Mouse (Mus musculus): ENCODE results near the gene Sorcs1. TPM values are rescaled to one million over a fixed set of nuclear protein-coding genes. Genes with fewer than 3 reads are reported as not detected.

Sorcs1 gene
- polyA plus RNA-seq, 1 experiment = not detected

GRCm38 (mm10) chr19:50151111-50151510 is 527.3 kb downstream of the Sorcs1 start:
- TF ChIP-seq CTCF (IDR thresholded peaks at IDR 0.05; ENCODE audit: low read depth, low read length) (no peak), POLR2A (IDR thresholded peaks at IDR 0.05; ENCODE audit: insufficient read depth, low read length) (no peak), EP300 (IDR thresholded peaks at IDR 0.05; ENCODE audit: insufficient read depth, low read depth, low read length) (no peak)

GRCm38 (mm10) chr19:50145919-50146318 is 532.5 kb downstream of the Sorcs1 start:
- TF ChIP-seq CTCF (IDR thresholded peaks at IDR 0.05; ENCODE audit: low read depth, low read length) = no peak
- TF ChIP-seq POLR2A (IDR thresholded peaks at IDR 0.05; ENCODE audit: insufficient read depth, low read length) = no peak
- TF ChIP-seq EP300 (IDR thresholded peaks at IDR 0.05; ENCODE audit: insufficient read depth, low read depth, low read length) = no peak
- no peak overlapping the region for H3K4me3 ChIP-seq (ENCODE audit: low read depth, low read length)
- no peaks in the 10 kb centered on the region for H3K4me1 ChIP-seq (ENCODE audit: control insufficient read depth, insufficient read depth, low read length)
- no peaks in the 10 kb centered on the region for H3K27me3 ChIP-seq (ENCODE audit: control insufficient read depth, insufficient read depth, low read length, poor library complexity, severe bottlenecking)
- H3K9ac ChIP-seq (ENCODE audit: low read depth, poor library complexity, severe bottlenecking) = no peak overlapping the region
- no peaks in the 10 kb centered on the region for H3K36me3 ChIP-seq (ENCODE audit: control insufficient read depth, insufficient read depth, low read length, poor library complexity, severe bottlenecking)
- no peak overlapping the region for H3K27ac ChIP-seq (ENCODE audit: insufficient read depth, low read length)
- H3K9me3 ChIP-seq (replicated peaks; ENCODE audit: control insufficient read depth, insufficient read depth, low read length, poor library complexity, severe bottlenecking) = no peaks in the 10 kb centered on the region

More at GRCm38 (mm10) chr19:50151111-50151510, 527.3 kb downstream of the Sorcs1 start:
- Histone ChIP-seq H3K4me1 (ENCODE audit: control insufficient read depth, insufficient read depth, low read length) (no peaks in the 10 kb centered on the region), H3K9ac (ENCODE audit: low read depth, poor library complexity, severe bottlenecking) (no peak overlapping the region), H3K9me3 (replicated peaks; ENCODE audit: control insufficient read depth, insufficient read depth, low read length, poor library complexity, severe bottlenecking) (no peaks in the 10 kb centered on the region), H3K36me3 (ENCODE audit: control insufficient read depth, insufficient read depth, low read length, poor library complexity, severe bottlenecking) (no peaks in the 10 kb centered on the region), H3K4me3 (ENCODE audit: low read depth, low read length) (no peak overlapping the region), H3K27me3 (ENCODE audit: control insufficient read depth, insufficient read depth, low read length, poor library complexity, severe bottlenecking) (no peaks in the 10 kb centered on the region; the same call in 1 of the 2 replicates), H3K27ac (ENCODE audit: insufficient read depth, low read length) (no peak overlapping the region)

- no peak for TF ChIP-seq POLR2A (IDR thresholded peaks at IDR 0.05; ENCODE audit: insufficient read depth, low read length)
- TF ChIP-seq CTCF (IDR thresholded peaks at IDR 0.05; ENCODE audit: low read depth, low read length) = no peak
- TF ChIP-seq EP300 (IDR thresholded peaks at IDR 0.05; ENCODE audit: insufficient read depth, low read depth, low read length) = no peak
- Histone ChIP-seq H3K4me1 (ENCODE audit: control insufficient read depth, insufficient read depth, low read length) (no peaks in the 10 kb centered on the region), H3K36me3 (ENCODE audit: control insufficient read depth, insufficient read depth, low read length, poor library complexity, severe bottlenecking) (no peaks in the 10 kb centered on the region), H3K27ac (ENCODE audit: insufficient read depth, low read length) (no peak overlapping the region), H3K9me3 (replicated peaks; ENCODE audit: control insufficient read depth, insufficient read depth, low read length, poor library complexity, severe bottlenecking) (no peaks in the 10 kb centered on the region), H3K4me3 (ENCODE audit: low read depth, low read length) (no peak overlapping the region), H3K27me3 (ENCODE audit: control insufficient read depth, insufficient read depth, low read length, poor library complexity, severe bottlenecking) (no peaks in the 10 kb centered on the region), H3K9ac (ENCODE audit: low read depth, poor library complexity, severe bottlenecking) (no peak overlapping the region)
Measured at GRCm38 (mm10) chr19:50141853-50142252, 536.6 kb downstream of the Sorcs1 start.

GRCm38 (mm10) chr19:50134656-50135055 is 543.8 kb downstream of the Sorcs1 start:
- H3K36me3 ChIP-seq (ENCODE audit: control insufficient read depth, insufficient read depth, low read length, poor library complexity, severe bottlenecking) = no peaks in the 10 kb centered on the region
- no peak for TF ChIP-seq CTCF (IDR thresholded peaks at IDR 0.05; ENCODE audit: low read depth, low read length)
- no peak for TF ChIP-seq POLR2A (IDR thresholded peaks at IDR 0.05; ENCODE audit: insufficient read depth, low read length)
- no peak for TF ChIP-seq EP300 (IDR thresholded peaks at IDR 0.05; ENCODE audit: insufficient read depth, low read depth, low read length)
- no peak overlapping the region for H3K27ac ChIP-seq (ENCODE audit: insufficient read depth, low read length)
- H3K4me3 ChIP-seq (ENCODE audit: low read depth, low read length) = no peak overlapping the region
- H3K4me1 ChIP-seq (ENCODE audit: control insufficient read depth, insufficient read depth, low read length) = no peaks in the 10 kb centered on the region
- no peak overlapping the region for H3K9ac ChIP-seq (ENCODE audit: low read depth, poor library complexity, severe bottlenecking)
- no peaks in the 10 kb centered on the region for H3K27me3 ChIP-seq (ENCODE audit: control insufficient read depth, insufficient read depth, low read length, poor library complexity, severe bottlenecking)
- H3K9me3 ChIP-seq (replicated peaks; ENCODE audit: control insufficient read depth, insufficient read depth, low read length, poor library complexity, severe bottlenecking) = no peaks in the 10 kb centered on the region

GRCm38 (mm10) chr19:50105842-50106585 is 572.4 kb downstream of the Sorcs1 start:
- no peaks in the 10 kb centered on the region for H3K4me1 ChIP-seq (ENCODE audit: control insufficient read depth, insufficient read depth, low read length)
- no peak for TF ChIP-seq EP300 (IDR thresholded peaks at IDR 0.05; ENCODE audit: insufficient read depth, low read depth, low read length)
- no peak for TF ChIP-seq CTCF (IDR thresholded peaks at IDR 0.05; ENCODE audit: low read depth, low read length)
- no peak for TF ChIP-seq POLR2A (IDR thresholded peaks at IDR 0.05; ENCODE audit: insufficient read depth, low read length)
- no peak overlapping the region for H3K4me3 ChIP-seq (ENCODE audit: low read depth, low read length)
- peaks cover 3% of the 10 kb centered on the region; the same call in 1 of the 2 replicates for H3K9me3 ChIP-seq (replicated peaks; ENCODE audit: control insufficient read depth, insufficient read depth, low read length, poor library complexity, severe bottlenecking)
- no peaks in the 10 kb centered on the region for H3K27me3 ChIP-seq (ENCODE audit: control insufficient read depth, insufficient read depth, low read length, poor library complexity, severe bottlenecking)
- no peak overlapping the region for H3K27ac ChIP-seq (ENCODE audit: insufficient read depth, low read length)
- no peaks in the 10 kb centered on the region for H3K36me3 ChIP-seq (ENCODE audit: control insufficient read depth, insufficient read depth, low read length, poor library complexity, severe bottlenecking)
- no peak overlapping the region for H3K9ac ChIP-seq (ENCODE audit: low read depth, poor library complexity, severe bottlenecking)
